Mouse (Mus musculus) midbrain, embryonic 10.5 days (tissue): ENCODE results near the gene Padi4. TPM values are rescaled to one million over a fixed set of nuclear protein-coding genes. Genes with fewer than 3 reads are reported as not detected.

Experiments
- DNase-seq: peaks from one replicate; pipeline ENCODE4 v3.0.0-alpha.2; 2017; ENCODE audit warnings: low spot score
- H3K27ac ChIP-seq: fragments of 300-500 bp; sonication (generic); replicated peaks from 2 replicates; pipeline ENCODE4 v1.5.1; 2016; ENCODE audit warnings: mild to moderate bottlenecking
- H3K27me3 ChIP-seq: fragments of 300-500 bp; sonication (generic); 2 replicates; pipeline ENCODE4 v1.6.1; 2016; ENCODE audit warnings: low read depth, mild to moderate bottlenecking; ENCODE audit not compliant: poor library complexity, severe bottlenecking
- H3K36me3 ChIP-seq: fragments of 300-500 bp; sonication (generic); 2 replicates; pipeline ENCODE4 v1.6.1; 2016; ENCODE audit warnings: mild to moderate bottlenecking, moderate library complexity
- H3K4me1 ChIP-seq: fragments of 300-500 bp; sonication (generic); 2 replicates; pipeline ENCODE4 v1.6.1; 2016
- H3K4me3 ChIP-seq: fragments of 300-500 bp; sonication (generic); 2 replicates; pipeline ENCODE4 v1.5.1; 2016; ENCODE audit warnings: mild to moderate bottlenecking, moderate library complexity
- H3K9me3 ChIP-seq: fragments of 300-500 bp; sonication (generic); replicated peaks from 2 replicates; pipeline ENCODE4 v1.6.1; 2016; ENCODE audit warnings: mild to moderate bottlenecking
- WGBS: fragments of 180-500 bp; shearing (Covaris S2); methylation state at CpG from one replicate; pipeline ENCODE4 v1.1.7; 2016; 5-methylcytosine and 5-hydroxymethylcytosine counted together
- polyA plus RNA-seq: library from polyadenylated mRNA; unstranded; fragments of >200 nt; fragmentation: Nextera tagmentation; extraction: Ambion mirVana; gene quantifications from 2 replicates; pipeline ENCODE4 v1.2.1, GENCODE M21; 2016

The Padi4 gene
- polyA plus RNA-seq, 1 experiment from 2014 or later, result 0.54 TPM

- Histone ChIP-seq H3K27me3 (no peaks in the 10 kb centered on the region), H3K27ac (0 out of 2 replicates have a peak overlapping the region, but pooled peaks have one; percentile 5), H3K36me3 (peaks cover 97% of the 10 kb centered on the region), H3K9me3 (no peaks in the 10 kb centered on the region), H3K4me3 (no peak overlapping the region), H3K4me1 (peaks cover 66% of the 10 kb centered on the region)
- 92% methylated on average over 18 of the region's 18 CpGs for WGBS
- no peak for DNase-seq
These were observed 65.6 kb downstream of the Padi4 start for GRCm38 (mm10) chr4:140708297-140708927.

GRCm38 (mm10) chr4:140707615-140708014, 66.4 kb downstream of the Padi4 start:
- Histone ChIP-seq H3K4me3 (no peak overlapping the region), H3K27me3 (no peaks in the 10 kb centered on the region), H3K9me3 (no peaks in the 10 kb centered on the region), H3K27ac (no peak overlapping the region), H3K36me3 (peaks cover 89% of the 10 kb centered on the region), H3K4me1 (peaks cover 65% of the 10 kb centered on the region)
- no peak for DNase-seq
- WGBS, result 87% methylated on average over 4 of the region's 4 CpGs

DNA sequence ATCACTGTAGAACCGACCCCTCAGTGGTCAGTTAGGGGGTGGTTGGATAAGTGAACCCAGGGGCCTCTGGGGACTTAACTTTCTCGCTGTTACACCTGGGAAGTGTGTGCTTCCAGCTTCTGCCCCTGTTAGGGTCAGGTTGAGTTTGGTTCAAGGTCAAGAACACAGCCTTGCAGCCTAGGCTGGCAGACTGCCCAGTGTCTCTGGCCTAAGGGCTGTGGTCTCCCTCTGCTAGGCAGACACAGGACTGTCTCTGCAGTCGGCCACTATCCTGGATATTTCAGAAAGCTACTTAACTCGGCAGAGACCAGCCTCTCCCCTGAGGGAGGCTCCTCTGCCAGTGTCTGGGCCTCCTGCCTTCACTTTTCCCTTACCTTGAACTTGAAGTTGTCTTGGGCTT, 69.9 kb downstream of the Padi4 start:
- no peak for DNase-seq
- peaks cover 19% of the 10 kb centered on the region for H3K27me3 ChIP-seq
- H3K27ac ChIP-seq, result peak overlapping the region; percentile 100
- H3K9me3 ChIP-seq, result no peaks in the 10 kb centered on the region
- 53% methylated on average over 4 of the region's 4 CpGs for WGBS
- H3K4me1 ChIP-seq, result peaks cover 67% of the 10 kb centered on the region
- H3K36me3 ChIP-seq, result peaks cover 54% of the 10 kb centered on the region
- peak overlapping the region; percentile 96 for H3K4me3 ChIP-seq

- no peaks in the 10 kb centered on the region for H3K9me3 ChIP-seq
- peak overlapping the region; percentile 100 for H3K27ac ChIP-seq
- peak; percentile 59 for DNase-seq
- peaks cover 49% of the 10 kb centered on the region for H3K36me3 ChIP-seq
- peaks cover 62% of the 10 kb centered on the region for H3K4me1 ChIP-seq
- WGBS, result 5% methylated on average over 8 of the region's 8 CpGs
- peaks cover 24% of the 10 kb centered on the region for H3K27me3 ChIP-seq
- peak overlapping the region; percentile 96 for H3K4me3 ChIP-seq
These were observed 70.4 kb downstream of the Padi4 start for GRCm38 (mm10) chr4:140703636-140704035.

GRCm38 (mm10) chr4:140702611-140703327, 71.3 kb downstream of the Padi4 start:
- no peaks in the 10 kb centered on the region for H3K9me3 ChIP-seq
- DNase-seq, result peak; percentile 84
- 3% methylated on average over 58 of the region's 68 CpGs for WGBS
- peaks cover 58% of the 10 kb centered on the region for H3K4me1 ChIP-seq
- H3K27ac ChIP-seq, result peak overlapping the region; percentile 100
- H3K36me3 ChIP-seq, result peaks cover 40% of the 10 kb centered on the region
- peak overlapping the region; percentile 96 for H3K4me3 ChIP-seq
- H3K27me3 ChIP-seq, result peaks cover 32% of the 10 kb centered on the region

DNA sequence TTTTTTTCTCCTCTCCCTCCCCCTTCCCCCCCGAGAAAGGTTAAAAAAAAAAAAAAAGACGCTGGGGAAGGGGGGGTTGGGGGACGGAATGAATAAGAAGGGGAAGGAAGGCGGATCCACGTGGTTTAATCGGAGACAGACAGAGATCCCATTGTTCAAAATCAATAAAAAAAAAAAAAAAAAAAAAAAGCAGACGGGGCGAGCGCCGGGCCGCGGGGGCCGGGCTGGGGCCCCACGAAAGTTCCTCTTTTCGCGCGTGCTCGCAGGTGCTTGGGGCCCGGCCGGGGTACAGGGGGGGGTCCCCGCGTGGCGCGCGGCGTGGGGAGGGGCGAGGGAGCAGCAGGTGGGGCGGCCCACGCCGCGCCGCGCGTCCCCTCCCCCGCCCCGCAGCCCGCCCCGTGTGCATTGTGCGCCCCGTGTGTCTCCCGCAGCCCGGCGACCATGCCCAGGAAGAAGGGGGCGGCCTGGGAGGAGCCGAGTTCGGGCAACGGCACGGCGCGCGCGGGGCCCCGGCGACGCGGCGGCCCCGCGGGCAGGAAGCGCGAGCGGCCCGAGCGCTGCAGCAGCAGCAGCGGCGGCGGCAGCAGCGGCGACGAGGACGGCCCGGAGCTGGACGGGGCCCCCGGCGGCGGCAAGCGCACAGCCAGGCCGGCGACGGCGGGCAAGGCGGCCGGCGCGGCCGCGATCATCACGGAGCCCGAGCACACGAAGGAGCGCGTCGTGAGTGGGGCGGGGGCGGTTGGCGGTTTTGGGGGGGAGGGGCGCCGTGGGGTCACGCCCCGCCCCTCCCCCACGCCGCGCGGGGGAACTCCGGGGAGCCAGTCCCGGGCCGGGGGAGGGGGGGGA, 72.1 kb downstream of the Padi4 start:
- Histone ChIP-seq H3K9me3 (no peaks in the 10 kb centered on the region), H3K4me3 (peak overlapping the region; percentile 96), H3K4me1 (peaks cover 58% of the 10 kb centered on the region), H3K27ac (peak overlapping the region; percentile 100), H3K36me3 (peaks cover 32% of the 10 kb centered on the region), H3K27me3 (peaks cover 32% of the 10 kb centered on the region)
- peak; percentile 63 for DNase-seq
- WGBS, result 3% methylated on average over 97 of the region's 107 CpGs

GRCm38 (mm10) chr4:140701049-140701715, 72.9 kb downstream of the Padi4 start:
- H3K27ac ChIP-seq, result peak overlapping the region; percentile 100
- no peaks in the 10 kb centered on the region for H3K9me3 ChIP-seq
- H3K4me3 ChIP-seq, result peak overlapping the region; percentile 96
- H3K36me3 ChIP-seq, result peaks cover 24% of the 10 kb centered on the region
- H3K27me3 ChIP-seq, result peaks cover 32% of the 10 kb centered on the region
- DNase-seq, result peak; percentile 85
- H3K4me1 ChIP-seq, result peaks cover 54% of the 10 kb centered on the region
- WGBS, result under 1% methylated on average over 61 of the region's 61 CpGs

DNA sequence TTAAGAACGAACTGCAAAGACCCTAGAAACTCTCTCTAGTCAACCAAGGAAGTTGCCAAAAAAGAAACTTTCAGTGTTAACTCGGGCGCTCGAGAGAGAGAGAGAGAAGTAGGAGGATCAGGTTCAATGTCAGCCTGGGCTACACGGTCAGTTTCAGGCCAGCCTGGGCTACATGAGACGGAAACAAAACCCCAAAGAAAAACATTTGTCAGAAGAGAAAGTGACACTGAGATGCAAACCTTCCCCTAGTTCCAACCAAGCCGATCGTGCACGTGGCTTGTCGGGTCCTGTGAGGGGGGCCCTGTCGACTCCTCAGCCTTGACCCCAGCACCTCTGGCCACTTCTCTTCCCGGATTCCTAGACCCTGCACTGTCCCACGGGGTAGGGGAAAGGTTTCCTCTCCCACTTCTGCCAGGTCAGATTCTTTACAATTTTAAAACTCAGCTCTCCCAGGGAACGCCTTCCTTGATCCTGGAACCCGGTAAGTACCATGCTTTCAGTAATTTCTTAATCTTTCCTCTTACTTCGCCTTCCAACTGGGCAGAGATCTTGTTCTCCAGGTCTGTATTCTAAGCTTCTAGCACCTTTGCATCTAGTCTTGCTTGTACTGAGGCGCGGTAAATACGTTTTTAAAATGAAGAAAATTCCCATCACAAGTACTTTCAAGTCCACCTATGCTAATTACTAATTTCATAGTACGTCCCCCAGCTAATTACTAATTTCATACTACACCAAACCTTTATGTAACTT, 73.6 kb downstream of the Padi4 start, which contains the start of gene Rcc2:
Gene Rcc2 (plus strand): TSS at position 273 of the 750 bp plus-strand sequence.
- H3K36me3 ChIP-seq, result peaks cover 17% of the 10 kb centered on the region
- WGBS, result 8% methylated on average over 20 of the region's 20 CpGs
- no peak for DNase-seq
- peak within 1 kb of the TSS; percentile 96 for H3K4me3 ChIP-seq
- H3K9me3 ChIP-seq, result no peaks in the 10 kb centered on the region
- peaks cover 47% of the 10 kb centered on the region for H3K4me1 ChIP-seq
- peak within 1 kb of the TSS; percentile 100 for H3K27ac ChIP-seq
- peaks cover 32% of the 10 kb centered on the region for H3K27me3 ChIP-seq

- H3K27ac ChIP-seq, result peak overlapping the region; percentile 42
- 7% methylated on average over 29 of the region's 29 CpGs for WGBS
These were observed 74.5 kb downstream of the Padi4 start for GRCm38 (mm10) chr4:140699441-140700127.

More at GRCm38 (mm10) chr4:140699441-140700127, 74.5 kb downstream of the Padi4 start:
- peaks cover 8% of the 10 kb centered on the region for H3K36me3 ChIP-seq
- peak overlapping the region; percentile 96 for H3K4me3 ChIP-seq
- no peaks in the 10 kb centered on the region for H3K9me3 ChIP-seq
- peak; percentile 41 for DNase-seq
- H3K4me1 ChIP-seq, result peaks cover 44% of the 10 kb centered on the region
- peaks cover 32% of the 10 kb centered on the region for H3K27me3 ChIP-seq
